In genomic region chr12:28635535-28636476, GRCm38 (mm10) we compare ENCODE assay signal across 8 mouse cellular contexts. TPM values are rescaled to one million over a fixed set of nuclear protein-coding genes. Genes with fewer than 3 reads are reported as not detected.
DNase-seq lines count a peak whose midpoint lies in the region; ATAC-seq lines count a peak whose summit lies in the region.

TSS of gene Rps7 (minus strand) at chr12:28635953.

- no peaks in the 10 kb centered on the region for H3K9me3 ChIP-seq in forebrain, embryonic 14.5 days (replicated peaks; ENCODE audit: control insufficient read depth, low read length)
- H3K9me3 ChIP-seq in neural tube, embryonic 15.5 days (replicated peaks): no peaks in the 10 kb centered on the region

- peak within 1 kb of the TSS; percentile 98 for H3K9ac ChIP-seq in forebrain, embryonic 14.5 days (ENCODE audit: low read length)
- peak within 1 kb of the TSS; percentile 95 for H3K9ac ChIP-seq in neural tube, embryonic 15.5 days (replicated peaks)

- peak within 1 kb of the TSS; percentile 85 for H3K4me3 ChIP-seq in forebrain, embryonic 14.5 days (ENCODE audit: low read depth, low read length)
- H3K4me3 ChIP-seq in neural tube, embryonic 15.5 days (replicated peaks): peak within 1 kb of the TSS; percentile 87

- intact Hi-C loops in heart, postnatal 14 days (cut with DNase I): no loop called here

- H3K27ac ChIP-seq in forebrain, embryonic 14.5 days (ENCODE audit: low read depth, low read length): peak within 1 kb of the TSS; percentile 86
- H3K27ac ChIP-seq in neural tube, embryonic 15.5 days (replicated peaks): peak within 1 kb of the TSS; percentile 92

- peaks cover 8% of the 10 kb centered on the region for H3K4me1 ChIP-seq in forebrain, embryonic 14.5 days (ENCODE audit: control insufficient read depth, insufficient read depth, low read length)
- H3K4me1 ChIP-seq in neural tube, embryonic 15.5 days: peaks cover 38% of the 10 kb centered on the region

- DNase-seq in ES-CJ7 (ENCODE audit: low read depth, low spot score): peak; percentile 95
- DNase-seq in cerebellum, adult 11 months: peak; percentile 91
- DNase-seq in forebrain, embryonic 14.5 days (ENCODE audit: low spot score): peak; percentile 97
- peak; percentile 91 to 94 for DNase-seq in heart, postnatal 14 days
- peak; percentile 92 for DNase-seq in layer of hippocampus, adult 11-12 months (ENCODE audit: low spot score)
- peak; percentile 94 for DNase-seq in lung, adult 18-20 months
- DNase-seq in testis, postnatal 14 days (ENCODE audit: low spot score): peak; percentile 95

- peaks cover 37% of the 10 kb centered on the region for H3K36me3 ChIP-seq in forebrain, embryonic 14.5 days (ENCODE audit: control insufficient read depth, insufficient read depth, low read length)
- H3K36me3 ChIP-seq in neural tube, embryonic 15.5 days: peaks cover 32% of the 10 kb centered on the region

- peak; percentile 98 for ATAC-seq in forebrain, embryonic 14.5 days
- peak; percentile 97 for ATAC-seq in neural tube, embryonic 15.5 days (ENCODE audit: low FRiP score)

- 7% methylated on average over 69 of the region's 69 CpGs for WGBS in forebrain, embryonic 14.5 days
- 6% methylated on average over 69 of the region's 69 CpGs for WGBS in neural tube, embryonic 15.5 days

- H3K27me3 ChIP-seq in forebrain, embryonic 14.5 days (replicated peaks; ENCODE audit: control insufficient read depth, insufficient read depth, low read length): no peaks in the 10 kb centered on the region
- no peaks in the 10 kb centered on the region for H3K27me3 ChIP-seq in neural tube, embryonic 15.5 days (replicated peaks)

- H3K4me2 ChIP-seq in forebrain, embryonic 14.5 days (ENCODE audit: low read length): peak within 1 kb of the TSS; percentile 79
- H3K4me2 ChIP-seq in neural tube, embryonic 15.5 days: peak within 1 kb of the TSS; percentile 67

RNA-seq across cellular contexts. Expression of gene Rps7, which starts in this region (rescaled TPM):
- polyA plus RNA-seq in forebrain, embryonic 14.5 days (2014; fragmentation: Nextera tagmentation; extraction: Ambion mirVana): 690 and 790 TPM in 2 replicates
- total RNA-seq in heart, postnatal 14 days (2021): 100 to 1,000 TPM; 298 to 350 TPM
- 417 and 491 TPM in 2 replicates for polyA plus RNA-seq in neural tube, embryonic 15.5 days (2015; fragmentation: Nextera tagmentation; extraction: Ambion mirVana)

Comparison
In these comparisons a context has a peak if more than half of its experiments do, and no peak if none do; other contexts are left out.
1. Peak in every context shown above with its lines: DNase-seq, ATAC-seq, H3K4me3 ChIP-seq and H3K27ac ChIP-seq.